Mouse (Mus musculus): ENCODE data around the gene Snx32. TPM values are rescaled to one million over a fixed set of nuclear protein-coding genes. Genes with fewer than 3 reads are reported as not detected.
A peak's percentile ranks its signal among the peaks of the same experiment; 100 is the strongest.

Gene Snx32
- polyA plus RNA-seq (2015; fragmentation: Nextera tagmentation; extraction: Ambion mirVana), result 76.1 and 87.8 TPM in 2 replicates

- Histone ChIP-seq H3K9ac (replicated peaks; ENCODE audit: low read depth, low read length) (peak within 1 kb of the TSS; percentile 62), H3K4me1 (replicated peaks; ENCODE audit: control insufficient read depth, insufficient read depth, low read length) (peaks cover 18% of the 10 kb centered on the region), H3K36me3 (ENCODE audit: control insufficient read depth, insufficient read depth) (no peaks in the 10 kb centered on the region), H3K27me3 (replicated peaks; ENCODE audit: control insufficient read depth, insufficient read depth, low read length) (no peaks in the 10 kb centered on the region), H3K4me3 (replicated peaks; ENCODE audit: low read length) (peak within 1 kb of the TSS; percentile 63), H3K4me2 (ENCODE audit: low read length) (peak within 1 kb of the TSS; percentile 85), H3K9me3 (ENCODE audit: control insufficient read depth, low read length) (no peaks in the 10 kb centered on the region), H3K27ac (ENCODE audit: low read length) (peak within 1 kb of the TSS; percentile 62)
- WGBS, result 3% methylated on average over 47 of the region's 47 CpGs
- ATAC-seq, result peak; percentile 99
Measured at GRCm38 (mm10) chr19:5510031-5511026, at the start of gene Snx32. TSS of gene Snx32 (minus strand) at chr19:5510538.

- Histone ChIP-seq H3K4me1 (replicated peaks; ENCODE audit: control insufficient read depth, insufficient read depth, low read length) (peaks cover 12% of the 10 kb centered on the region), H3K9me3 (ENCODE audit: control insufficient read depth, low read length) (no peaks in the 10 kb centered on the region), H3K4me2 (ENCODE audit: low read length) (peak overlapping the region; percentile 58), H3K27me3 (replicated peaks; ENCODE audit: control insufficient read depth, insufficient read depth, low read length) (peaks cover 68% of the 10 kb centered on the region), H3K27ac (ENCODE audit: low read length) (no peak overlapping the region), H3K36me3 (ENCODE audit: control insufficient read depth, insufficient read depth) (no peaks in the 10 kb centered on the region), H3K9ac (replicated peaks; ENCODE audit: low read depth, low read length) (no peak overlapping the region), H3K4me3 (replicated peaks; ENCODE audit: low read length) (peak overlapping the region; percentile 32)
- ATAC-seq, result no peak
- WGBS, result under 1% methylated on average over 69 of the region's 69 CpGs
Measured at GRCm38 (mm10) chr19:5559631-5560456, 49.5 kb upstream of the Snx32 start.

- WGBS, result 16% methylated on average over 8 of the region's 8 CpGs
- Histone ChIP-seq H3K36me3 (ENCODE audit: control insufficient read depth, insufficient read depth) (no peaks in the 10 kb centered on the region), H3K9ac (replicated peaks; ENCODE audit: low read depth, low read length) (no peak overlapping the region)
Measured at GRCm38 (mm10) chr19:5559229-5559628, 48.9 kb upstream of the Snx32 start.

GRCm38 (mm10) chr19:5558770-5559169, 48.4 kb upstream of the Snx32 start:
- Histone ChIP-seq H3K9ac (replicated peaks; ENCODE audit: low read depth, low read length) (no peak overlapping the region), H3K4me1 (replicated peaks; ENCODE audit: control insufficient read depth, insufficient read depth, low read length) (peaks cover 12% of the 10 kb centered on the region), H3K4me3 (replicated peaks; ENCODE audit: low read length) (no peak overlapping the region), H3K27ac (ENCODE audit: low read length) (no peak overlapping the region), H3K9me3 (ENCODE audit: control insufficient read depth, low read length) (no peaks in the 10 kb centered on the region), H3K36me3 (ENCODE audit: control insufficient read depth, insufficient read depth) (no peaks in the 10 kb centered on the region), H3K27me3 (replicated peaks; ENCODE audit: control insufficient read depth, insufficient read depth, low read length) (peaks cover 60% of the 10 kb centered on the region), H3K4me2 (ENCODE audit: low read length) (no peak overlapping the region)
- no peak for ATAC-seq
- 56% methylated on average over 8 of the region's 8 CpGs for WGBS

More at GRCm38 (mm10) chr19:5559229-5559628, 48.9 kb upstream of the Snx32 start:
- Histone ChIP-seq H3K4me3 (replicated peaks; ENCODE audit: low read length) (no peak overlapping the region), H3K4me2 (ENCODE audit: low read length) (no peak overlapping the region), H3K4me1 (replicated peaks; ENCODE audit: control insufficient read depth, insufficient read depth, low read length) (peaks cover 12% of the 10 kb centered on the region), H3K9me3 (ENCODE audit: control insufficient read depth, low read length) (no peaks in the 10 kb centered on the region), H3K27ac (ENCODE audit: low read length) (no peak overlapping the region), H3K27me3 (replicated peaks; ENCODE audit: control insufficient read depth, insufficient read depth, low read length) (peaks cover 62% of the 10 kb centered on the region)
- no peak for ATAC-seq

- Histone ChIP-seq H3K36me3 (ENCODE audit: control insufficient read depth, insufficient read depth) (no peaks in the 10 kb centered on the region), H3K9ac (replicated peaks; ENCODE audit: low read depth, low read length) (no peak overlapping the region), H3K9me3 (ENCODE audit: control insufficient read depth, low read length) (no peaks in the 10 kb centered on the region), H3K27me3 (replicated peaks; ENCODE audit: control insufficient read depth, insufficient read depth, low read length) (peaks cover 58% of the 10 kb centered on the region), H3K4me1 (replicated peaks; ENCODE audit: control insufficient read depth, insufficient read depth, low read length) (peaks cover 12% of the 10 kb centered on the region), H3K27ac (ENCODE audit: low read length) (no peak overlapping the region), H3K4me2 (ENCODE audit: low read length) (no peak overlapping the region), H3K4me3 (replicated peaks; ENCODE audit: low read length) (no peak overlapping the region)
- WGBS, result 42% methylated on average over 7 of the region's 7 CpGs
- ATAC-seq, result no peak
Measured at GRCm38 (mm10) chr19:5558169-5558568, 47.8 kb upstream of the Snx32 start.

- no peaks in the 10 kb centered on the region for H3K9me3 ChIP-seq (ENCODE audit: control insufficient read depth, low read length)
- no peak overlapping the region for H3K4me2 ChIP-seq (ENCODE audit: low read length)
- no peaks in the 10 kb centered on the region for H3K4me1 ChIP-seq (replicated peaks; ENCODE audit: control insufficient read depth, insufficient read depth, low read length)
- WGBS, result 78% methylated on average over 14 of the region's 14 CpGs
- H3K9ac ChIP-seq (replicated peaks; ENCODE audit: low read depth, low read length), result no peak overlapping the region
- H3K27me3 ChIP-seq (replicated peaks; ENCODE audit: control insufficient read depth, insufficient read depth, low read length), result peaks cover 21% of the 10 kb centered on the region
- no peak overlapping the region for H3K4me3 ChIP-seq (replicated peaks; ENCODE audit: low read length)
- no peak for ATAC-seq
- no peak overlapping the region for H3K27ac ChIP-seq (ENCODE audit: low read length)
- H3K36me3 ChIP-seq (ENCODE audit: control insufficient read depth, insufficient read depth), result no peaks in the 10 kb centered on the region
Measured at GRCm38 (mm10) chr19:5554212-5554611, 43.9 kb upstream of the Snx32 start.

GRCm38 (mm10) chr19:5553802-5554201, 43.5 kb upstream of the Snx32 start:
- ATAC-seq, result no peak
- WGBS, result 56% methylated on average over 8 of the region's 8 CpGs
- H3K9ac ChIP-seq (replicated peaks; ENCODE audit: low read depth, low read length), result no peak overlapping the region

GRCm38 (mm10) chr19:5547471-5548056, 37.2 kb upstream of the Snx32 start:
- 89% methylated on average over 4 of the region's 4 CpGs for WGBS
- H3K36me3 ChIP-seq (ENCODE audit: control insufficient read depth, insufficient read depth), result no peaks in the 10 kb centered on the region
- ATAC-seq, result no peak
- no peaks in the 10 kb centered on the region for H3K27me3 ChIP-seq (replicated peaks; ENCODE audit: control insufficient read depth, insufficient read depth, low read length)
- no peak overlapping the region for H3K9ac ChIP-seq (replicated peaks; ENCODE audit: low read depth, low read length)
- no peak overlapping the region for H3K4me3 ChIP-seq (replicated peaks; ENCODE audit: low read length)
- no peaks in the 10 kb centered on the region for H3K4me1 ChIP-seq (replicated peaks; ENCODE audit: control insufficient read depth, insufficient read depth, low read length)
- H3K4me2 ChIP-seq (ENCODE audit: low read length), result no peak overlapping the region
- no peak overlapping the region for H3K27ac ChIP-seq (ENCODE audit: low read length)
- H3K9me3 ChIP-seq (ENCODE audit: control insufficient read depth, low read length), result no peaks in the 10 kb centered on the region

More at GRCm38 (mm10) chr19:5553802-5554201, 43.5 kb upstream of the Snx32 start:
- H3K27ac ChIP-seq (ENCODE audit: low read length), result no peak overlapping the region
- H3K4me1 ChIP-seq (replicated peaks; ENCODE audit: control insufficient read depth, insufficient read depth, low read length), result no peaks in the 10 kb centered on the region
- peaks cover 17% of the 10 kb centered on the region for H3K27me3 ChIP-seq (replicated peaks; ENCODE audit: control insufficient read depth, insufficient read depth, low read length)
- H3K9me3 ChIP-seq (ENCODE audit: control insufficient read depth, low read length), result no peaks in the 10 kb centered on the region
- H3K4me2 ChIP-seq (ENCODE audit: low read length), result no peak overlapping the region
- no peaks in the 10 kb centered on the region for H3K36me3 ChIP-seq (ENCODE audit: control insufficient read depth, insufficient read depth)
- H3K4me3 ChIP-seq (replicated peaks; ENCODE audit: low read length), result no peak overlapping the region

GRCm38 (mm10) chr19:5544031-5544430, 33.7 kb upstream of the Snx32 start:
- no peak overlapping the region for H3K27ac ChIP-seq (ENCODE audit: low read length)
- WGBS, result 51% methylated on average over 11 of the region's 11 CpGs
- no peak overlapping the region for H3K4me2 ChIP-seq (ENCODE audit: low read length)
- no peaks in the 10 kb centered on the region for H3K4me1 ChIP-seq (replicated peaks; ENCODE audit: control insufficient read depth, insufficient read depth, low read length)
- no peaks in the 10 kb centered on the region for H3K9me3 ChIP-seq (ENCODE audit: control insufficient read depth, low read length)
- H3K9ac ChIP-seq (replicated peaks; ENCODE audit: low read depth, low read length), result no peak overlapping the region
- no peak overlapping the region for H3K4me3 ChIP-seq (replicated peaks; ENCODE audit: low read length)
- no peaks in the 10 kb centered on the region for H3K27me3 ChIP-seq (replicated peaks; ENCODE audit: control insufficient read depth, insufficient read depth, low read length)
- no peak for ATAC-seq
- no peaks in the 10 kb centered on the region for H3K36me3 ChIP-seq (ENCODE audit: control insufficient read depth, insufficient read depth)

Measured in forebrain, embryonic 16.5 days (tissue).